Mouse (Mus musculus) ES-Bruce4 (cell line): Measurements from ENCODE around the gene Slco1a6.

Experiments used
- CTCF ChIP-seq: IDR thresholded peaks from one replicate; pipeline ENCODE4 v1.8.1; 2011; ENCODE audit warnings: low read depth, low read length
- EP300 ChIP-seq: IDR thresholded peaks from 2 replicates; pipeline ENCODE4 v1.6.1; 2011; ENCODE audit warnings: low read depth, low read length; ENCODE audit not compliant: insufficient read depth
- POLR2A ChIP-seq: IDR thresholded peaks from one replicate; pipeline ENCODE4 v1.8.1; 2011; ENCODE audit warnings: low read length; ENCODE audit not compliant: insufficient read depth

DNA sequence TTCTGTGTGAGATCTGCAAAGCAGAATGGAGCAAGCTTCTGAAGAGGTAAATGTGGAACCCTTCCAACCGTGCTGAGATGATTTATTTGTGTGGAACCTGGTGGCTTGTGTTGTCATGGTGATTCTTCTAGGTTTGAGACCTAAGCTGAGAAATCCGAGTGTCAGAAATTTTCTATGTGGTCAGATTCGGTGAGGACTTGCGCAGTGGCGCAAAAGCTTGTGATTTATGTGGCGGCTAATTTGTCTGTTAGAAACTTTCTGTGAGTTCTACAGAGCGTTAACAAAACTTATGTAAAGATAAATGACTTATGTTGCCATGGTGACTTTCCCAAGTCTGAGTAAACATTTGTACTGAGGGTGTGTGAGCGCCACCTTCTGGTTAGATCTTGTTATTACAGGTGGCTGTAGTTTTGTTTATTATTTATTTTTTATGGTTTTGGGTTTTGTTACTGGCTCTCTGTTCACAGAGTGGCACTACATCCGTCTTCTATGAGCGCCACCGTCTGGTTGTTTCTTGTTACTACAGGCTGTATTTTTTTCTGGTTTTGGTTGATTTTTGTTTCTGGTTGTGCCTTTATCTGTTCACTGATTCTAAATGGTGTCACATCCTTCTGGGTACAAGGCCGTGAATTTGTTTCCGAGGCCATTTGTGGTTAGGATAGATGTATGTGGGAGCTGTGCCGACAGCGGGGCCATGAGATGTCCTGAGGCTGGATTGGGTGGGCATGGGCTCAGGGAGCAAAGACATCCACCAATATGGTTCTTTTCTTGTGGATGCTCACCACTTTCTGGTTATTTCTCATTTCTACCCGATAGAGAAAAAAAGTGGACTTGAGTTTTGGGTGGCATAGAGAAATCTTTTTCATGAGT, 167.8 kb downstream of the Slco1a6 start:
- TF ChIP-seq POLR2A (no peak), CTCF (no peak), EP300 (no peak)
